Mouse (Mus musculus) testis, adult 2 months (tissue): ENCODE measurements around the gene Smc6. TPM values are rescaled to one million over a fixed set of nuclear protein-coding genes. Genes with fewer than 3 reads are reported as not detected.

ENCODE experiments used
- H3K27ac ChIP-seq: fragments of 200-500 bp; 2 replicates; pipeline ENCODE4 v1.5.1; 2012; ENCODE audit warnings: low read depth, low read length; ENCODE audit not compliant: control insufficient read depth, insufficient read depth
- H3K27me3 ChIP-seq: fragments of 200-500 bp; 2 replicates; pipeline ENCODE4 v1.6.1; 2012; ENCODE audit warnings: mild to moderate bottlenecking, low read length, moderate library complexity; ENCODE audit not compliant: control insufficient read depth, insufficient read depth
- H3K36me3 ChIP-seq: fragments of 200-500 bp; 2 replicates; pipeline ENCODE4 v1.6.1; 2012; ENCODE audit warnings: mild to moderate bottlenecking, low read length; ENCODE audit not compliant: control insufficient read depth, insufficient read depth
- H3K4me1 ChIP-seq: fragments of 200-500 bp; 2 replicates; pipeline ENCODE4 v1.6.1; 2012; ENCODE audit warnings: low read length; ENCODE audit not compliant: control insufficient read depth, insufficient read depth
- H3K4me3 ChIP-seq: fragments of 200-500 bp; 2 replicates; pipeline ENCODE4 v1.5.1; 2012; ENCODE audit warnings: low read depth, mild to moderate bottlenecking, low read length, moderate library complexity, mixed read lengths; ENCODE audit not compliant: control insufficient read depth
- CTCF ChIP-seq: fragments of 200-500 bp; IDR thresholded peaks from 2 replicates; pipeline ENCODE4 v1.5.1; 2012; ENCODE audit warnings: low read depth, mild to moderate bottlenecking, inconsistent platforms, low read length, moderate library complexity; ENCODE audit not compliant: control insufficient read depth, insufficient read depth, insufficient replicate concordance
- POLR2A ChIP-seq: fragments of 200-500 bp; IDR thresholded peaks from 2 replicates; pipeline ENCODE4 v1.6.1; 2012; ENCODE audit warnings: low read depth, mild to moderate bottlenecking, inconsistent platforms, low read length, moderate library complexity; ENCODE audit not compliant: control insufficient read depth
- polyA plus RNA-seq: library from polyadenylated mRNA; depleted of rRNA; stranded (reverse); fragments of >200 nt; gene quantifications from 2 replicates; pipeline ENCODE4 v1.2.3, GENCODE M21; 2012

Gene Smc6
- polyA plus RNA-seq, 1 experiment = 41.3 TPM

DNA sequence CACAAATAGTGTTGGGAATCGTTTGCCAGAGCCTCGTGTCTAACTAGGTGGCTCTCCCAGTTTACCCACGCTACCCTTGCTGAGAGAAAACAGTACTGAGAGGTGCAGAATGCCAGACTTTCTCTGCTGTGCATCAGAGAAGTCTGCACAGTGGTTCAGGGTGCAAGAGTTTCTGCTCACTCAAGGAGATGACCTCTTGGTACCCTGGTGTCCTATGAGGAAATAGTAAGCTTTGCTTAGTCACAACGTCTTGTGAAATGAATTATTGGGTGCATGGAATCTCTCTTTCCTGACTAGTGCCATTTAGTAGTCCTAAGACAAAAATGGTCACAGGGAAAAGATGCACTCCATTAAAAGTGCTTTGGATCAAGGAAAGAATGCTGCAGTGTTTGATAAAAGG is 58.8 kb downstream of the Smc6 start:
- TF ChIP-seq POLR2A = no peak
- TF ChIP-seq CTCF = no peak
- Histone ChIP-seq H3K4me3 (no peak overlapping the region), H3K27ac (no peak overlapping the region), H3K27me3 (no peaks in the 10 kb centered on the region), H3K36me3 (no peaks in the 10 kb centered on the region), H3K4me1 (no peaks in the 10 kb centered on the region; the same call in 1 of the 2 replicates)

GRCm38 (mm10) chr12:11326483-11326882 is 60.8 kb downstream of the Smc6 start:
- TF ChIP-seq POLR2A (no peak), CTCF (no peak)
- H3K4me1 ChIP-seq = no peaks in the 10 kb centered on the region; the same call in 1 of the 2 replicates
- no peaks in the 10 kb centered on the region for H3K36me3 ChIP-seq
- H3K27me3 ChIP-seq = no peaks in the 10 kb centered on the region
- no peak overlapping the region for H3K4me3 ChIP-seq
- no peak overlapping the region for H3K27ac ChIP-seq

DNA sequence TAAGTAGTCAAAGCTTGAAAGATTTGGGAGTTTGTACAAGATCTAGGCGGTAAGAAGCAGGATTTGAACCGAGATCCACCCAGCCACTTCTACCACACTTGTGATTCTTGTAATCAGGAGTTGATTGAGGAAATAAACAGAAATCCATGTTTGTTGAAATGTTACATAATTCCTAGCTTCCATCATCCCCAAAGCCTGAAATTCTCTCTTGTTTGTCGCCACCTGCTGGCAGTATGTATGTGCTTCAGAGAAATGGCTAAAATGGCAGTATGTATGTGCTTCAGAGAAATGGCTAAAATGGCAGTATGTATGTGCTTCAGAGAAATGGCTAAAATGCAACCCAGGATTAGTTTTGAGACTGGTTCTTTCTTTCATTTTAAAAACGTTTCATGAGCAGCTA is 71.2 kb downstream of the Smc6 start:
- Histone ChIP-seq H3K27me3 (no peaks in the 10 kb centered on the region), H3K27ac (no peak overlapping the region), H3K4me3 (no peak overlapping the region), H3K4me1 (no peaks in the 10 kb centered on the region; the same call in 1 of the 2 replicates), H3K36me3 (no peaks in the 10 kb centered on the region)
- TF ChIP-seq CTCF = no peak
- no peak for TF ChIP-seq POLR2A

DNA sequence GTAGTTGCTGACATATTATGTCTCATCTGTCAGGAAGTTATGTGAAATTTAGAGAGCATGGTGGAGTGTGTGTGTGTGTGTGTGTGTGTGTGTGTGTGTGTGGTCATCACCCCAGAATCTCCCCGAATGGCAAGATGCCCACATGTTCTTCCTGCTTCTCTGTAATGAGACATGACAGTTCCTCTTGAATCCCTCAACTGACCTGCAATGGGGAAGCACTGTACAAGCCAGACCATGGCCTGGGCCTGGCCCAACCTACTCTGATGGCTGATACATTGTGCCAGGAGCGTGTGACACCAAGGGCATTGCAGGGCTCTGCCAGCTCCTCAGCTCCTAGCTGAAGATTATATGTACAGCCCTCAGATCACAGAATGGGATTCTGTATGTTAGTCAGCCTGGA is 72.6 kb downstream of the Smc6 start:
- no peak overlapping the region for H3K27ac ChIP-seq
- no peaks in the 10 kb centered on the region for H3K36me3 ChIP-seq
- H3K27me3 ChIP-seq = no peaks in the 10 kb centered on the region
- H3K4me1 ChIP-seq = no peaks in the 10 kb centered on the region; the same call in 1 of the 2 replicates
- TF ChIP-seq CTCF (no peak), POLR2A (no peak)
- no peak overlapping the region for H3K4me3 ChIP-seq

DNA sequence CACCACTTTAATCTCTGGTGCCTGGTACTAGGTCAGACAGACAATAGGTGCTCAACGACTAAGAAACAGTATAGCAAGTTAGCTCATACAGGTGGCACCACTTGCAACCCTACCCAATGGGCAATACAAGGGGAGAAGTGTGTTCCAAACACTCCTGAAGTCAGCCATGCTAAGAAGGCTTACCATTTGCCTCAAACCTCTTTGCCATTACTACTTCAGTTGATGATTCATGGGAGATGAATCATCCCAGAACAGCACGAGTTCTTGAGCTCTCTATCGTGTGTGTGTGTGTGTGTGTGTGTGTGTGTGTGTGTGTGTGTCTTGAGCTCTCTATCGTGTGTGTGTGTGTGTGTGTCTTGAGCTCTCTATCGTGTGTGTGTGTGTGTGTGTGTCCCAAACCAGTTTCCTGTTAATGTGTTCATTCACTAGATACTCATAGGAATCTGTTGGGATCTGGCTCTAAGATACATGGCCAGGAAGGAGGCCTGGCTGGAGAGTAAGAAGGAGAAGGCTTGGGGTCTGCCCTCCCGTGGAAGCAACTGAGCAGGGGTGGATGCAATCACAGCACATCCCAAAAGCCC is 76.4 kb downstream of the Smc6 start:
- no peaks in the 10 kb centered on the region for H3K4me1 ChIP-seq
- no peak overlapping the region for H3K27ac ChIP-seq
- H3K27me3 ChIP-seq = no peaks in the 10 kb centered on the region
- H3K36me3 ChIP-seq = no peaks in the 10 kb centered on the region
- no peak for TF ChIP-seq CTCF
- TF ChIP-seq POLR2A = no peak
- no peak overlapping the region for H3K4me3 ChIP-seq

DNA sequence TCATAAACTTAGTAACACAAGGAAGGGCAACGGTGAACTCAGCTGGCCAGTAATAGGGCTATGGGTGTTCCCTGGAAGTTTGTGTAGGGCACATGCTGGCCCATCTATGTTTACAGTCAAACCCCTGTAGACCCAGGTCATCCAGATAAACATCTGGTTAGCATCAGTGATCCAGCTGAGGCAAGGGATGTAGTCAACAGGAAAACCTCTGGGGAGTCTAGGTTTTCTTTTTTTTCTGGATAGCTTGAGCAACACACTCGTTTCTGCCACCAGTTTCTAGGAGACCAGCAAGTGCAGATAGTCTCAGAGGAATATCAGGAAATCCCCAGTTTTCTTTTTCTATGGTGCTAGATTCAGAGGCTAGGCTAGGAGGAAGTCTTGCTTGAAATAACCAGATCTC is 80.3 kb downstream of the Smc6 start:
- Histone ChIP-seq H3K27ac (no peak overlapping the region), H3K4me1 (no peaks in the 10 kb centered on the region), H3K27me3 (no peaks in the 10 kb centered on the region), H3K4me3 (no peak overlapping the region), H3K36me3 (no peaks in the 10 kb centered on the region)
- no peak for TF ChIP-seq CTCF
- TF ChIP-seq POLR2A = no peak

- no peak for TF ChIP-seq CTCF
- no peak for TF ChIP-seq POLR2A
- no peaks in the 10 kb centered on the region for H3K27me3 ChIP-seq
- H3K36me3 ChIP-seq = no peaks in the 10 kb centered on the region
- H3K27ac ChIP-seq = no peak overlapping the region
- H3K4me1 ChIP-seq = no peaks in the 10 kb centered on the region
- H3K4me3 ChIP-seq = no peak overlapping the region
Observed at GRCm38 (mm10) chr12:11348423-11348822, 82.7 kb downstream of the Smc6 start.
